Mouse (Mus musculus) erythroblast, adult 5-6 weeks (primary cell): ENCODE measurements around the gene Cln3. TPM values are rescaled to one million over a fixed set of nuclear protein-coding genes. Genes with fewer than 3 reads are reported as not detected.

Experiments used
- ATAC-seq: replicated peaks from 2 replicates; pipeline ENCODE4 v1.8.0; 2016; ENCODE audit warnings: moderate number of reproducible peaks, mild to moderate bottlenecking, moderate TSS enrichment, inconsistent platforms; ENCODE audit not compliant: poor library complexity, low FRiP score, severe bottlenecking
- total RNA-seq, 2 experiments: library from RNA; stranded (forward) in 1 of 2; stranded (reverse) in 1 of 2; fragments of 150-400 nt in 1 of 2; fragments of 200-764, 138-1000 nt in 1 of 2; gene quantifications; 2 replicates each; pipeline versions ENCODE4 v1.2.3 to v1.2.4; 2015 to 2017; ENCODE audit warnings: low replicate concordance in 2 of 2

Gene Cln3
- total RNA-seq, 2 experiments from 2014 or later: 9.1 to 30.9 TPM

DNA sequence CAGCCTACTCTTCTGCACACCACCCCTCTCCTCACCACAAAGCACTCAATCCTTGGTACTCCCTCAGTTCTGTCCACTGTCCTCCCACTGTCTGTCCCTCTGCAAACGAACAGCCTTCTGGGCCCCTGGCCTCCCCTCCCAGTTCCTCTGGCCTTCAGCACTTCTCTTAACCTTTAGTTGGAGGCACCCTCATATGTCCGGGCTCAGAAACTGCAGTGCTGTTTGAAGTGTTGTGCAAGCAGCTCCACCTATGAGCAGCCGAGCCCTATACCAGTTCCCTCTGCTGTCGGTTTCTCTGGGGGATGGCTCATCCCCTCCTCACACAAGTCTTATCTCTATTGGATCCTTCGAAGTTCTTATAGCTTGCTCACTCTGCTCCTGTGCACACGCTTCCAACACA lies 10.8 kb upstream of the Cln3 start:
- ATAC-seq: no peak

- ATAC-seq: no peak
These were observed 10.3 kb upstream of the Cln3 start for GRCm38 (mm10) chr7:126595890-126596289.

DNA sequence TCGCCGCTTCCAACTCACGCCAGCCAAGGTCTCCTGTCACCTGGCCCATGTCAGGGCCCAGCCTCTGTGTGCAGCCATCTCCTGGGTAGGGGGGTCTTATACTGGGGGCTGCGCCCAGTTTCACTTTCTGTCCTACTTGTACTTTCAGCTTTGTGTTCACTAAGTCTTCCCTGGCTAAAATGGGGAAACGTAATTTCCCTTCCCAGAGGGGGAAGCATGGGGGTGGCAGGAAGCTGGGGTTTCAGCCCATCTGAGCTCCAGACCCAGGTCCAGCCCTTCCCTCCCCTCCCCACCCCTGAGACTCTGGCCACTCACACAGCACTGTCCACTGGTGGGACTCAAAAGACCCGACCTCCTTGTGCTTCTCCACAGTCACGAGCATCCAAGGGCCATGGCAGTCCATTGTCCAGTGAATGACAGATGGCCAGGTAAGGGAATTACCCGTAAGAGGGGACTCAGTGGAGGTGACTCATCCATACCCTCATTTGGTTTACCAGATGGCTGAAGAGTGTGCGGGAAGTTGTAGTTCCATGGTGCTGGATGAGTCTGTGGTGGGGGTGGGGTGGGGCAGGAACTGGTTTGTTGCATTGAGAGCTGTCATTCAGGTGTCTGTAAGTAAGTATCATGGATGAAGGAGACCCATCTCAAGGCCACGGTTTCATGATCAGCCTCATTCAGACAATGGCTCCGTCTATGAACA lies 9.4 kb upstream of the Cln3 start, which contains the start of gene Il27:
TSS of gene Il27 (minus strand) at position 80 of the 700 bp plus-strand sequence.
- no peak for ATAC-seq

- ATAC-seq: no peak
These were observed 2.2 kb upstream of the Cln3 start for GRCm38 (mm10) chr7:126587779-126588178.

GRCm38 (mm10) chr7:126586839-126587238 lies 1.2 kb upstream of the Cln3 start:
- ATAC-seq: no peak

DNA sequence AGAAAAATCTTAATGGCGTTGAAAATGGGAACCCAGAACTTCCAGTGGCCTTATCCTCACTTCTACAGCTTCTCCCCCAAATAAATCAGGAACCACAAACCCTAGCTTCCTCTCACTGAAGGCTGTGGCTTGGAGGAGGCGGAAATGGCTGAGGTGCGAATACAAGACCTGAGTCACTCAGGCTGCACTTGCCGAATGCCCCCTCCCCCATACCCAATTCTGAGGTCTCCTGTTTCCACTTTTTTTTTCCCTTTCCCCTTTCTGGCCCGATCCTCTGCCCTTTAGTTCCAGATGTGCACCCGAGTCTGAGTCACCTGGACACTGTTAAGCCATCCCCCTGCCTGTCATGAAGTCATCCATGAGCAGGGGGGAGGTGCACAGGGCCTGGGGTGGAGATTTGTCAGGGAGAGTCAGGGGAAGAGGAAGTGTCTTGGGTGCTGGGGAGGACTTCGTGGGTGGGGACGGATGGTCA lies 1.1 kb downstream of the Cln3 start, which contains the start of gene Apobr:
TSS of gene Apobr (plus strand) at position 437 of the 472 bp plus-strand sequence.
- ATAC-seq: no peak

- no peak for ATAC-seq
These were observed 1.9 kb downstream of the Cln3 start for GRCm38 (mm10) chr7:126583761-126584160.

DNA sequence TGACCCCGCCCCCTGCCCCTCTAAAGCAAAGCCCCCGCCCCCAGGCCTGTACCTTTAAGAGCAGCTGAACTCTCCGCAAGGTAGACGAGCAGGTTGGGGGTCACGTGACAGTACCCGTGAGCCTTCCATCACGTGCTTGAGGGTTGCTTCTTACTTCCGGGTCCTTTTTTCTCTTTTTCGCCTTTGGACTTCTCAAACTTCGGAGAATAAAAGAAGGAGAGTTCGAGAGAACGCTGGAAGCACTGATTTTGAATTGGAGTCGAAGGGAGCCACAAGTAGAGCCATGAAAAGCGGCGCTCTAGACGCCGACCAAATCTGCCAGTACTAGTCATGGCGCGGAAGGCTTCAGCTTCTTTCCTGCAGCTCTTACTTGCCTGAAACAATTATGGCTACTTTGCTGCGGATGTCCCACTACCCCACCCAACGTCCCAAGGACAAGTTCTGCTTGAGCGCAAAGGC lies 2.3 kb downstream of the Cln3 start:
- ATAC-seq: peak; percentile 80

DNA sequence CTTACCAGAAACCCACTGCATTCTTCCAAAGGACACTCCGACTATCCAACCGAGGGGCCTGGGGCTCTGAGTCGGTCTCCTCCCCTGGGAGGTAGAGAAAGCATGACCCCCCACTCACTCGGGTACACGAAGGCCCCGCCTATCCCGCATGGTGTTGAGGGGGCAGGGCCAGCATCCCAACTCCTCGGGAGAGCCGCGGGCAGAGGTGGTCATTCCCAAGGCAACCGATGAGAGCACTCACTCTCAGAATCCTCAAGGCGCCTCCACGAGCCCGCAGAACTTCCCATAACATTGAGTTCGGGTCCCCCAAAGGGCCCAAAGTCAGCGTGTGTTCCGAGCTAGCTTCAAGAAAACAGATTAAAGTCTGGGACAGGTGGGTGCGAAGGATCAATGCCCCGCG lies 2.9 kb downstream of the Cln3 start:
- ATAC-seq: no peak

GRCm38 (mm10) chr7:126581661-126582060 lies 4.0 kb downstream of the Cln3 start:
- ATAC-seq: no peak

DNA sequence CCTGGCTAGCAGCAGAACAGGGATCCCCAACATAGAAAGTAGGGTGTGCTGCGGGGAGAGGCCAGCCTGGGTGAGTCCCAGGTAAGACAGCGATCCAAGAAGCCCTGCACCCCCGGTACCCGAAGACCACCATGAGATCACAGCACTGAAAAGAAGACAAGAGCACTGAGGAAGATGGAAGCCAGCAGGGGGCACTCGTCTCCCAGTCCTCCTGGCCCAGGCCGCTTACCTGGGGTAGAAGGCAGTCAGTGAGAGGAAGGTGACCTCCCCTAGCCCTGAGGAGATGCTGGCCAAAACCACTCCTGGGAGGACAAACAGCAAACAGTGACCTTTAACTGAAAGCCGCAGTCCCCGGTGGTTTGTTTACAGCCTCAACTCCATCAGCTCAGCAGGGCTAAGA lies 6.4 kb downstream of the Cln3 start:
- ATAC-seq: no peak

DNA sequence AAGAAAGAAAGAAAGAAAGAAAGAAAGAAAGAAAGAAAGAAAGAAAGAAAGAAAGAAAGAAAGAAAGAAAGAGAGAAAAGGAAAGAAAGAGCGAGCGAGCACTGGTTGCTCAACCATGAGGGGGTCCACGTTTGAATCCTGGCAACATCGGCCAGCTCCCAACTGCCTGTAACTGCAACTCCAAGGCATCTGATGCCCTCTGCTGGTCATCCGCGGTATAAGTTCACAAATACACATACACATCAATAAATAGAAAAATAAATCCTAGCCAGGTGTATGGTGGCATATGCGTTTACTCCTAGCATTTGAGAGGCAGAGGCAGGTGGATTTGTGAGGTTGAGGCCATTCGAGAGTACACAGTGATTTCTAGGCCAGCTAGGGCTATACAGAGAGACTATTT lies 8.7 kb downstream of the Cln3 start:
- peak; percentile 64 for ATAC-seq

DNA sequence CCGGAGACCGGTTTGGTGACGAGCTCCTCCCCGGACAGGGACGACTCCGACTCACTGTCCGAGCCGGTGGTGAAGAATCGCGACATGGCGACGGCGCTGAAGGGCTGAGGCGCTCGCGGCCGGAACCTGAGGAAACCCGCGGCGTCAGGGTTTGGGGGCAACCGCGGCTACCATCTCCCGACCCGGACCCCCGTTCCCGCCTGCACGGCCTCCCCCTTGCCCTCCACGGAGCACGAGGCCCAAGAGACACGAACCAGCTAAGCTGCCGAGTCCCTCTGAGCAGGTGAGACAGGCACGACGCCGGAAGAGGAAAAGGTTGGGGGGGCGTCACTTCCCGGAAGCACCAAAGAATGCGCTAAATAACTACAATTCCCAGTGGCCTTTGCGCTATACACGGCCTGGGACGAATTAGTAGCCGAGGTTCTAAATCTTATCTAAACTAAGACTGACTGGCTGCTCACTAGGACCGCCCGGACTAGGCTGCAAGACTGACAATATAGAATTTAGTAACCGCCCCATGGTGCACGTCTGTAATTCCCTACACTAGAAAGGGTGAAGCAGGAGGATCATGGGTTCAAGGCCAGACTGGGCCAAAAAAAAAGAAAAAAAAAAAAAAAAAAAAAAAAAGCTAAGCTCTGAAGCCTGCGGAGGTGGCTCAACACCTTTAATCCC lies 19.4 kb downstream of the Cln3 start, which contains the start of gene Eif3c:
TSS of gene Eif3c (minus strand) at position 318 of the 672 bp plus-strand sequence.
- peak; percentile 94 for ATAC-seq

DNA sequence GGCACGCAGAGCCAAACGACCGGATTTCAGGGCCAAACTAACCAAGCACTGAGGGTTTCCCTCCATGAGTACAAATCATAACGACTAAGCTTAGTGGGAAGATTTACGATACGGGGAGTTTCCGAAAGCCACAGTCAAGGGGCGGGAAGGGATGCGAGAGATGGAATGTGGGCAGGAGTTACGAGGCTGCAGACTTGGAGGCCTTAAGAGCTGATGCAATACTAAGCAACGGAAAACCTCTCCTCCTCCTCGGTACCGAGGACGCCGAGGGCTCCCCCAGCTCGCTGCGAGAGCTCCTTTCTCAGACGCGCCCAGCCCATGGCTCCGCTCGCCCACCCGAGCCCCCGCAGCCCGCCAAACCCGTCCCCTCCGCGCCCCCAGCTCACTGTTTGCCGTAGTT lies 19.9 kb downstream of the Cln3 start:
- ATAC-seq: peak; percentile 62

DNA sequence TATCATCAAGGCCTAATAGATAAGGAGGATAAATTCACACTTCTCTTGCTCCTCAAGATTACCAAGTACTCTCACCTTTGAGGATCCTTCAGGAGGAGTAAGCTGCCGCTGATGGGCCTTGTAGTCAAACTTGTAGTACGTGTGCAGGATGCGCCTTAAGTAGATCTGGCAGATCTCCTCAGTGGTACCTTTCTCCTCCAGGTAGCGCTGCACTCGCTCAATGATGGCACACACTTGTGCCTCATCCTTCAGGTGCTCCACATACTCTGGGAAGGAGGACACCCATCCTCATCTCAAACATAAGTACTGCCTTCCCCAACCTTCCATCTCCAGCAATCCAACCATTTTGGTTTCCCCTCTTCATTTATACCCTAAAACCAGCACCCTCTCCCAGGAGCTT lies 29.0 kb downstream of the Cln3 start:
- no peak for ATAC-seq

GRCm38 (mm10) chr7:126554796-126555195 lies 30.8 kb downstream of the Cln3 start:
- ATAC-seq: no peak

GRCm38 (mm10) chr7:126545631-126546030 lies 40.0 kb downstream of the Cln3 start:
- ATAC-seq: no peak

DNA sequence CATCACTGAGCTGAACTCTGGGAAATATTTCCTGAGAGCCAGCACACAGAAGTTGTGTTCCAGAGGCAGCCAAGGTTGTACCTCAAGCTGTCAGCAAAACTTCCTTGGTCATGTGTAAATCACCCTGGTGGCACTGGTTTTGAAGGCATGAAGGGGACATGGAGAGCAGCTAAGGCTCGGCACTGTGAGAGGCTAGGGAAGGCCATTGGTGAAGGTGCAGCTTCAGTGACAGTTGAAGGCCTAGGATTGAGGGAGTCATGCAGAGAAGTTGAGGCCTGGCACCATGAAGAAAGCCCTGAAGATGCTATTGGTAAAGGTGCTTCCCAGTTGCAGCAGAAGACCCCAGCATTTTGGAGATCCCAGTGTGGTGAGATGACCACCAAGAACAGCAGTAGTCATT lies 44.0 kb downstream of the Cln3 start:
- no peak for ATAC-seq

DNA sequence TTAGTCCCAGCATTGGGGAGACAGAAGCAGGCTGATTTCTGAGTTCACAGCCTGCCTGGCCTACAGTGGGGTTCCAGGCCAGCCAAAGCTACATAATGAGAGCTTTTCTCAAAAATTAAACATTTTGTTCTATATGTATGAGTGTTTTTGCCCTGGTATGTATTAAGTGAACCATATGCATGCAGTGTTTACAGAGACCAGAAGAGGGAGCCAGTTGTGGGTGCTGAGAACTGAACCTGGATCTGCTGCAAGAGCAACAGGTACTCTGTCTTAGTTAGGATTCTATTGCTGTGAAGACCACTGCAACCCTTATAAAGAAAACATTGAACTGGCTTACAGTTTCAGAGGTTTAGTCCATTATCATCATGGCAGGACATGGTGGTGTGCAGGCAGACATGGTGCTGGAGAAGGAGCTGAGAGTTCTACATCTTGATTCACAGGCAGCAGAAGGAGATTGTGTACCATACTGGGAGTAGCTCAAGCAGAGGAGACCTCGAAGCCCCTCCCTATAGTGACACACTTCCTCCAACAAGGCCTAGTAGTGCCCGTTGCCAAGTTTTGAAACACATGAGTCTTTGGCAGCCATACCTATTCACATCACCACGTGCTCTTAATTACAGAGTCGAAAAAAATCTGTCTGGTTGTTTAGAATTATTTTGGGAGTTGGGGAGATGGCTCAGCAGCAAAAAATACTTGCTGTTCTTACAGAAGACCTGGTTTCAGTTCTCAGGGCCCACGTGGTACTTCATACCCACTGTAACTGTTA lies 47.6 kb downstream of the Cln3 start:
- ATAC-seq: 0 out of 2 replicates have a peak, but pooled peaks have one; percentile 52

- no peak for ATAC-seq
These were observed 49.2 kb downstream of the Cln3 start for GRCm38 (mm10) chr7:126536466-126536865.
